In the genomic region with DNA sequence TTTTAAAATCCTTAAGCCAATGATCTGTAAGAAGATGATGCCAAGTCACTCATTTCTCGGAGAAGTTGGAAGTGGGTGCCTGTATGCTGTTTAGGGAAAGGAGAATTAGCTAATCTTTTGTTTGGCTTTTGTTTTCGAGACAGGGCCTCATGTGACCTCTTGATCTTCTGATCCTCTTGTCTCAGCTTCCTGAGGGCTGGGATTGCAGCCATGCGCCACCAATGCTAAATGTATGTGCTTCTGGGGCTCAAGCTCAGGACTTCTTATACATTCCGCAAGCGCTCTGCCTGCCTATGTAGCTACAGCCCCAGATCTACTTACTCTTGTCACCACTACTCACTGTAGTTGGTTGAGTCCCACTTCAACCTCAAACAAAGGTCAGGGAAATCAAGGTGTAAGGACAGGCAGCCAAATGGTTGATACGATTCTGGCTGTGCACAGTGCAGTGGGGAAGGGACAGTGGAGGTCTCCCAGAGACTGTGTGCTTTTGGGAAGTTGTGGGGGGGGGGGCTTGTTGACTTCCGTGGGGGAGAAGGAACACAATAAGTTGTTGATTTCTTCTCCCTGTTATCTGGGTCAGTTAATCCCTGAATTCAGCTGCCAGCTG, we compare ENCODE assay signal across 10 mouse cellular contexts. TPM values are rescaled to one million over a fixed set of nuclear protein-coding genes. Genes with fewer than 3 reads are reported as not detected.
DNase-seq lines count a peak whose midpoint lies in the region; ATAC-seq and TF ChIP-seq lines count a peak whose summit lies in the region.
"Had no signal": no experiment of that assay in that cellular context is flagged by ENCODE, and none has a peak within 500 bp of the region (broad histone marks: within the 10 kb centered on the region; RNA-seq: fewer than 3 reads in every experiment).

No protein-coding gene starts in this region.

- peak overlapping the region; percentile 50; the same call in 1 of the 2 replicates for H3K27ac ChIP-seq in embryonic facial prominence, embryonic 12.5 days
- H3K27ac ChIP-seq in embryonic facial prominence, embryonic 10.5 days (replicated peaks): no peak overlapping the region; the same call in 1 of the 2 replicates
- peak overlapping the region; percentile 65; the same call in 1 of the 2 replicates for H3K27ac ChIP-seq in lung, embryonic 15.5 days
- H3K27ac ChIP-seq in intestine, embryonic 15.5 days: peak overlapping the region; percentile 67
- peak overlapping the region; percentile 64 for H3K27ac ChIP-seq in small intestine, adult 2 months (ENCODE audit: insufficient read depth, low read depth, low read length)

- H3K4me3 ChIP-seq in embryonic facial prominence, embryonic 12.5 days: no peak overlapping the region
- H3K4me3 ChIP-seq in embryonic facial prominence, embryonic 10.5 days: no peak overlapping the region
- no peak overlapping the region for H3K4me3 ChIP-seq in lung, embryonic 15.5 days
- H3K4me3 ChIP-seq in intestine, embryonic 15.5 days (replicated peaks): no peak overlapping the region
- no peak overlapping the region for H3K4me3 ChIP-seq in small intestine, adult 2 months (ENCODE audit: low read depth, low read length)

- ATAC-seq in embryonic facial prominence, embryonic 12.5 days (ENCODE audit: insufficient number of reproducible peaks, insufficient read depth, low FRiP score, low TSS enrichment): no peak
- ATAC-seq in lung, embryonic 15.5 days (ENCODE audit: borderline replicate concordance, extremely low read depth, low FRiP score, low TSS enrichment): no peak
- ATAC-seq in intestine, embryonic 15.5 days: peak; percentile 45; the same call in 1 of the 2 replicates

- no peak overlapping the region for H3K9ac ChIP-seq in embryonic facial prominence, embryonic 12.5 days
- no peak overlapping the region for H3K9ac ChIP-seq in lung, embryonic 15.5 days
- H3K9ac ChIP-seq in intestine, embryonic 15.5 days: no peak overlapping the region

- no peak for DNase-seq in embryonic facial prominence, embryonic 10.5 days (ENCODE audit: low spot score)
- no peak for DNase-seq in lung, adult 18-20 months
- DNase-seq in layer of hippocampus, adult 18-20 months (ENCODE audit: low spot score in 2 of 2): no peak
- no peak for DNase-seq in layer of hippocampus, postnatal 36 days
- DNase-seq: cerebellum, adult 11-12 months; right cerebral cortex, postnatal 4 days had no signal

- no peaks in the 10 kb centered on the region for H3K9me3 ChIP-seq in embryonic facial prominence, embryonic 12.5 days
- no peaks in the 10 kb centered on the region for H3K9me3 ChIP-seq in embryonic facial prominence, embryonic 10.5 days
- no peaks in the 10 kb centered on the region for H3K9me3 ChIP-seq in lung, embryonic 15.5 days
- H3K9me3 ChIP-seq in intestine, embryonic 15.5 days: no peaks in the 10 kb centered on the region

- H3K4me1 ChIP-seq in embryonic facial prominence, embryonic 12.5 days: peaks cover 12% of the 10 kb centered on the region
- peaks cover 13% of the 10 kb centered on the region for H3K4me1 ChIP-seq in embryonic facial prominence, embryonic 10.5 days
- peaks cover 18% of the 10 kb centered on the region for H3K4me1 ChIP-seq in lung, embryonic 15.5 days
- H3K4me1 ChIP-seq in intestine, embryonic 15.5 days (replicated peaks): 0 out of 2 replicates have a peak, but pooled peaks cover 9% of the 10 kb centered on the region
- H3K4me1 ChIP-seq in small intestine, adult 2 months (ENCODE audit: control insufficient read depth, insufficient read depth, insufficient read length, low read length): peaks cover 4% of the 10 kb centered on the region; the same call in 1 of the 2 replicates

- 53% methylated on average over 7 of the region's 7 CpGs for WGBS in embryonic facial prominence, embryonic 12.5 days
- 47% methylated on average over 7 of the region's 7 CpGs for WGBS in embryonic facial prominence, embryonic 10.5 days
- 42% methylated on average over 7 of the region's 7 CpGs for WGBS in lung, embryonic 15.5 days
- WGBS in intestine, embryonic 15.5 days: 51% methylated on average over 7 of the region's 7 CpGs
- 52% methylated on average over 7 of the region's 7 CpGs for WGBS in small intestine, adult 2 months

- no peaks in the 10 kb centered on the region for H3K36me3 ChIP-seq in embryonic facial prominence, embryonic 12.5 days
- H3K36me3 ChIP-seq in embryonic facial prominence, embryonic 10.5 days (replicated peaks): no peaks in the 10 kb centered on the region
- no peaks in the 10 kb centered on the region for H3K36me3 ChIP-seq in lung, embryonic 15.5 days
- H3K36me3 ChIP-seq in intestine, embryonic 15.5 days: no peaks in the 10 kb centered on the region
- H3K36me3 ChIP-seq in small intestine, adult 2 months (ENCODE audit: control insufficient read depth, insufficient read depth, low read length): no peaks in the 10 kb centered on the region

- no peak for TF ChIP-seq CTCF in small intestine, adult 2 months (IDR thresholded peaks at IDR 0.05; ENCODE audit: extremely low read depth, insufficient read length, insufficient replicate concordance, low read depth, low read length)

- H3K4me2 ChIP-seq in embryonic facial prominence, embryonic 12.5 days (replicated peaks): peak overlapping the region; percentile 25; the same call in 1 of the 2 replicates
- H3K4me2 ChIP-seq in lung, embryonic 15.5 days: peak overlapping the region; percentile 26; the same call in 1 of the 2 replicates
- H3K4me2 ChIP-seq in intestine, embryonic 15.5 days (replicated peaks): no peak overlapping the region

- H3K27me3 ChIP-seq in embryonic facial prominence, embryonic 12.5 days: no peaks in the 10 kb centered on the region
- H3K27me3 ChIP-seq in embryonic facial prominence, embryonic 10.5 days (replicated peaks; ENCODE audit: low read depth, poor library complexity, severe bottlenecking): no peaks in the 10 kb centered on the region
- H3K27me3 ChIP-seq in lung, embryonic 15.5 days: no peaks in the 10 kb centered on the region
- H3K27me3 ChIP-seq in intestine, embryonic 15.5 days (replicated peaks): no peaks in the 10 kb centered on the region
- H3K27me3 ChIP-seq in small intestine, adult 2 months (ENCODE audit: control insufficient read depth, insufficient read depth, low read length): no peaks in the 10 kb centered on the region

- TF ChIP-seq POLR2A in small intestine, adult 2 months (IDR thresholded peaks at IDR 0.05; ENCODE audit: low read depth, low read length): no peak

RNA-seq across cellular contexts. Expression of a gene that starts 24.8 kb away (rescaled TPM):
- polyA plus RNA-seq in embryonic facial prominence, embryonic 12.5 days (2016; fragmentation: Nextera tagmentation; extraction: Ambion mirVana): 7.5 and 7.7 TPM in 2 replicates
- polyA plus RNA-seq in embryonic facial prominence, embryonic 10.5 days (2016; fragmentation: Nextera tagmentation; extraction: Ambion mirVana): 16.9 and 19.4 TPM in 2 replicates
- 10.8 and 11.6 TPM in 2 replicates for polyA plus RNA-seq in lung, embryonic 15.5 days (2015; fragmentation: Nextera tagmentation; extraction: Ambion mirVana)
- polyA plus RNA-seq in intestine, embryonic 15.5 days (2015; fragmentation: Nextera tagmentation; extraction: Ambion mirVana): 19.7 and 20.3 TPM in 2 replicates
- polyA plus RNA-seq in small intestine, adult 2 months (2012; rRNA removed): 0.70 and 1.4 TPM in 2 replicates
- 1 to 10 TPM; 1.5 to 1.8 TPM for total RNA-seq in layer of hippocampus, adult 18-20 months (2021)
- total RNA-seq in layer of hippocampus, postnatal 36 days (2021): under 1 TPM; 0.68 to 0.77 TPM

RNA-seq across cellular contexts. Expression of a gene that starts 52.3 kb away (rescaled TPM):
- 25.9 and 27.5 TPM in 2 replicates for polyA plus RNA-seq in embryonic facial prominence, embryonic 12.5 days (2016; fragmentation: Nextera tagmentation; extraction: Ambion mirVana)
- polyA plus RNA-seq in embryonic facial prominence, embryonic 10.5 days (2016; fragmentation: Nextera tagmentation; extraction: Ambion mirVana): 7.0 and 7.7 TPM in 2 replicates
- polyA plus RNA-seq in lung, embryonic 15.5 days (2015; fragmentation: Nextera tagmentation; extraction: Ambion mirVana): 22.4 and 26.6 TPM in 2 replicates
- 14.8 and 16.3 TPM in 2 replicates for polyA plus RNA-seq in intestine, embryonic 15.5 days (2015; fragmentation: Nextera tagmentation; extraction: Ambion mirVana)
- polyA plus RNA-seq in small intestine, adult 2 months (2012; rRNA removed): 0.62 and 0.66 TPM in 2 replicates
- total RNA-seq in layer of hippocampus, adult 18-20 months (2021): 10 to 100 TPM; 14.3 to 14.4 TPM
- total RNA-seq in layer of hippocampus, postnatal 36 days (2021): 10 to 100 TPM; 15.3 to 18.5 TPM
